Mouse (Mus musculus) frontal cortex, adult (tissue): ENCODE measurements around the gene Fgfr1op.

Source experiments
- ATAC-seq: cut with Nextera tagmentation; 2 replicates; pipeline ENCODE4 v1.9.2; 2017; ENCODE audit warnings: mild to moderate bottlenecking, moderate library complexity, mixed read lengths; ENCODE audit not compliant: low TSS enrichment

The Fgfr1op gene

GRCm38 (mm10) chr17:8225166-8225565 lies 59.9 kb downstream of the Fgfr1op start:
- no peak for ATAC-seq

GRCm38 (mm10) chr17:8225746-8226145 lies 60.4 kb downstream of the Fgfr1op start:
- no peak for ATAC-seq

DNA sequence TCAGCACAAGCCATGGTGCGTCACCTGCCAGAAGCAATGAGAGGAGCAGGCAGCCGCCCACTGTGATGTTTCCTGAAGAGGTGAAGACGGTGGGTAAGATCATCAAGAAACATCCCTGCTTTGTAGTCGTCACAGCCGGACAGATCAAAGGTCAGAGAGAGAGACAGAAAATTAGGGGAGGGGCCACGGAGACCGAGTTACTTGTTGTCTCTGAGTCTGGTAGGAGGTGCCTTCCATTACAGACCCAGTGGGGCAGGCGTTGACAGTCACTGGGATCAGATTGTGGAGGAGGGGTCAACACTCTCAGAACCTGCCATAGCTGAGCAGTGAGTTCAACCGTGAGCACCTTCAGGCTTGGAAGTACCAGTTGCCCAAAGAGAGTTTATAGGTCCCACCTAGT lies 63.3 kb downstream of the Fgfr1op start:
- no peak for ATAC-seq

GRCm38 (mm10) chr17:8229607-8230006 lies 64.3 kb downstream of the Fgfr1op start:
- ATAC-seq: no peak

DNA sequence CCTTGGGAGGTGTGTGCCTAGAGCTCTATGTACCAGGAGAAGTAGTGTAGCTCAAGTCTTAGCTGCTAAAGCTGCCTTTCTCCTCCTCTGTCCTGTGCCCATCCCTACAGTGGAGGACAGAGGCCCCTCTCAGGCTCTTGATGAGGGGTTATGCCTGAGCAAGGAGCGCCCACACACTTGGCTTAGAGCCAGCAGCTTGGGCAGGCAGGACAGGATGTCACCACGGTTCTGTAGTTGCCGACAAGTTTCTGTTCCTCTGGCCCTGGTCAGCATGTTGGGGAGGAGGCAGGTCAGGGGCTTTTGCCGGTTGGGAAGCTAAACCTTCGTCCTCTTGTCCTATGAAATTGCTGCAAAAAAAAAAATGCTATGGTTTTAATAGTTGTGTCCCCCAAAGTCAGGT lies 66.8 kb downstream of the Fgfr1op start:
- ATAC-seq: no peak

DNA sequence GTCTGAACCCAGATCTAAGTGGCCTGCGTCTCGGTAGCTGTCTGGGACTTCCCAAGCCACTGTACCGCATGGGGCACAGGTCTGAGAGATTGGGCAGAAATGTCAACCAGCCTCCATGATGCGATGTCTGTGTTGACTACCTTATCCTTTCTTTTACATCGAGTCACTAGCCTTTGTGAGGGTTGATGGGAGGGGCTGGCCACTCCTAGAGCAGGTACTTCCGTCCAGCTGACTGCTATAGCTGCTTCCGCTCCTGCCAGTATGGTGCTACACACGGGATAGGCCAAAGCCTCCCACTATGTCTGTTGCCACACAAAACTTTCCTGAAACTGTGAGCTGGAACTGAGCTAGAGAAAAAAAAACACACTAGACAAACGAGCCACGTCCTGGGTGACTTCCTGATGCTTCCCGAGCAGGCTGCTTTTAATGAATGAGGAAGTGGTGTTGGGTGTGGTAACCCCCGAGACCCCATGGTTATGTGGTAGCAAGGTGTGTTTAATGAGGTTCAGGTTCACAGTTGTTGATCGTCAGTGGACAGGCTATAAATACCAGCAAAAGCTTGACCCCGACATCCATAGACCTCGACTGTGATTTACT lies 68.4 kb downstream of the Fgfr1op start:
- ATAC-seq: no peak

DNA sequence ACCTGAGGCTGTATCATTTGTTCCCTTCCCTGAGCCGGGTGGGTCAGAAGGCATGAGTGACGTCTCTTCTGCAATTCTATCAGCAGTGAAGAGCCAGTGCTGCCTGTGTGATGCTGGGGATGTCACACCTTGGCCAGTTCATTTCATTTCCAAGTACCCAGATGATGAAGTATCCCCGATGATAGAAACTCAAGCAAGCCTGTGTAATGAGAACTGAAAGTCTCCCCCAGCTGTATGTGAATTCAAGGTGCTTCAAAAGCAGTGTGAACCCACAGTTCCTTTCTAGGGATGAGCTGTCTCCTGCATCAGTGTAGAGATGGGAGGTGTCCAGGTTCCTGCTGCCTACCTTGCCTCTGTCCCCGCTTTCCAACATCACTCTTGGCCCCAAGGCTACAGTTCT lies 69.2 kb downstream of the Fgfr1op start:
- no peak for ATAC-seq

- no peak for ATAC-seq
Measured at GRCm38 (mm10) chr17:8235743-8236142, 70.4 kb downstream of the Fgfr1op start, which contains the start of gene Ccr6. Gene Ccr6, plus strand, starts transcription at chr17:8236043.

- ATAC-seq: peak; percentile 27; the same call in 1 of the 2 replicates
Measured at GRCm38 (mm10) chr17:8238012-8238710, 72.9 kb downstream of the Fgfr1op start.

DNA sequence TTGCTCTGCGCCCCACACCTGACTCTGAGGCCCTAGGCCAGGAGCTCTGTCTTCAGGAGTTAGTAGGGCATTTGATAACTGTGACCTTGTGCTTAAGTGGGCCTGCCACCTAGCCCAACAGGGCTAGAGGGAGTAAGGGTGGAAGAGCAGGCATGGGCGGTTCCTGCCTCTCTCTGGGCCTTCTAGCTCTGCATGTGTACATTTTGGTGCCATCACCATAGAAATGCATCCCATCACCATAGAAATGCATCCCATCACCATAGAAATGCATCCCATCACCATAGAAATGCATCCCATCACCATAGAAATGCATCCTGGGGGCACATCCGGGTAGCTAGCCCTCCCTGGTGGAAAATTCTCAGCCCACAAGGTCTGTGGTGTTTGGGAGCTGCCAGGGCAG lies 74.3 kb downstream of the Fgfr1op start:
- no peak for ATAC-seq

DNA sequence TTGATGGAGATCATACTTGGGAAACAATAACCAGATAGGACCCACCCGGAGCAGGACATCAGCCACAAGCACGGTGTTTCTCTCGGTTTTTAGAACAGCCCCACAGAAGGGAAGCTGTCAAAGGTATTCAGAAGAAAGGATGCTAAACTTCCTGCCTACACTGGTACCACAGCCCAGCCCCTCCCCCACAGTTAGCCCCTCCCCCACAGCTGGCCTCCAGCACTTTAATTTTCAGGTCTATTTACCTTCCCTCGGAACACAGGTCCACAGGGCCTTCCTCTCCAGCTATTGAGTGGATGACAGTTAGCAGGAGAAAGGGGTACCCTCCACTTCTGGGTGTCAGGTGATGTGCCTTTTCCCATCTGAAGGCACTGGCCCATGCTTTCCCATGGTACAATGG lies 75.2 kb downstream of the Fgfr1op start:
- ATAC-seq: no peak

GRCm38 (mm10) chr17:8241645-8242044 lies 76.3 kb downstream of the Fgfr1op start:
- ATAC-seq: no peak

DNA sequence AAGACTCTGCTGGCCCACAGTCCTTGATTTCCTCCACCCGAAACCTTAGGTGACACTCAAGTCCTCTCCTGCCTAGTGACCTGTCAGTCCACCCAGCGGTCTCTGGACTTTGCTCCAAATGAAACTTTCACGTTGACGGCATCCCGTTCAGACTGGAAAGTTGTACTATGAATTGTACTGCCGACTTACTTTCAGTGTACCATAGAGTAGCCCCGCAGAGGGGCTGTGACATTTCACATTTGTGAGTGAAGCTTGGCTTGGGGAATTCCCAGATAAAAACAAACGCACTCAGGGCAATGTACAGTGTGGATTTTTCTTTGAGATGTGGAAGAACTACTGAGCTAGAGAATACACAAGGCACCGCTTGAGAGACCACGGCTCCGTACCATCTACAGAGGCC lies 76.9 kb downstream of the Fgfr1op start:
- ATAC-seq: no peak

DNA sequence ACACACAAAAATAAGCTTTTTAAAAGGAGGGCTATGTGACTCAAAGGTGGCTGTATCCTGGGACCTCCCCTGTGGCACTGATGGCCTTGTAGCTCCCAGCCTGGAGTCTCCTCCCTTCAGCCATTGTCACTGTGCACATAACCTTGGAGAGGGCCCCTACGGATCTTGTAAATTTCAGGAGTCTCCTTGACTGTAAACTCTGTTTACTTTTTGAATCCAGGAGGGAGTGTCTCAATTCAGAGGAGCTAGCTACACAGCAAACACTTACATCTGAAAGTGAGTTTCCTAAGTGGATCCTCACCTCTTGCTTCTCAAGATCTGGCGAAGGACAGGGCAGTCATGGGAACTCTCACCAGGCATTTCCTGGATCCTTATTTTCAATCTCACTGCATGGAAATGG lies 78.8 kb downstream of the Fgfr1op start:
- no peak for ATAC-seq

- no peak for ATAC-seq
Measured at GRCm38 (mm10) chr17:8246102-8246754, 80.9 kb downstream of the Fgfr1op start.
